Mouse (Mus musculus) G1E (cell line): ENCODE results near the gene Gucy1a1.

Experiments used
- CTCF ChIP-seq: IDR thresholded peaks from 2 replicates; pipeline ENCODE4 v1.5.1; 2012; ENCODE audit warnings: low read depth, low read length, inconsistent platforms, mixed read lengths
- GATA1 ChIP-seq: IDR thresholded peaks from 2 replicates; pipeline ENCODE4 v1.6.1; 2012; ENCODE audit warnings: borderline replicate concordance, low read length, inconsistent platforms, mixed read lengths
- TAL1 ChIP-seq: conservative IDR thresholded peaks from 2 replicates; pipeline ENCODE4 v1.6.1; 2012; ENCODE audit warnings: low read depth, low read length, inconsistent platforms, mixed read lengths

GRCm38 (mm10) chr3:82135483-82135882 lies 10.1 kb downstream of the Gucy1a1 start:
- no peak for TF ChIP-seq CTCF
- TF ChIP-seq GATA1, result no peak
- TF ChIP-seq TAL1, result no peak
